Mouse (Mus musculus): ENCODE results near the gene Gba2. TPM values are rescaled to one million over a fixed set of nuclear protein-coding genes. Genes with fewer than 3 reads are reported as not detected.
"Not testable (repeated sequence)": the region's sequence is repeated elsewhere in the genome, so short reads cannot be mapped to it uniquely, and the experiment has no call there.

Gene Gba2
- polyA plus RNA-seq, 1 experiment from 2014 or later, result 30.8 TPM

GRCm38 (mm10) chr4:43552437-43552836 is 26.2 kb downstream of the Gba2 start:
- Histone ChIP-seq H3K4me3 (ENCODE audit: low read depth, low read length) (no peak overlapping the region), H3K36me3 (ENCODE audit: control insufficient read depth, insufficient read depth, low read length) (peaks cover 47% of the 10 kb centered on the region), H3K4me1 (ENCODE audit: control insufficient read depth, insufficient read depth, low read length) (no peaks in the 10 kb centered on the region; the same call in 1 of the 2 replicates), H3K9me3 (ENCODE audit: control insufficient read depth, low read length) (no peaks in the 10 kb centered on the region; the same call in 1 of the 2 replicates), H3K27me3 (ENCODE audit: control insufficient read depth, insufficient read depth, low read length) (no peaks in the 10 kb centered on the region), H3K9ac (ENCODE audit: low read length) (no peak overlapping the region), H3K4me2 (ENCODE audit: low read depth) (no peak overlapping the region), H3K27ac (ENCODE audit: low read depth, low read length) (no peak overlapping the region)
- WGBS, result 65% methylated on average over 5 of the region's 5 CpGs
- DNase-seq (ENCODE audit: low spot score) (no peak), ATAC-seq (ENCODE audit: insufficient read depth, low FRiP score, low TSS enrichment) (no peak)

DNA sequence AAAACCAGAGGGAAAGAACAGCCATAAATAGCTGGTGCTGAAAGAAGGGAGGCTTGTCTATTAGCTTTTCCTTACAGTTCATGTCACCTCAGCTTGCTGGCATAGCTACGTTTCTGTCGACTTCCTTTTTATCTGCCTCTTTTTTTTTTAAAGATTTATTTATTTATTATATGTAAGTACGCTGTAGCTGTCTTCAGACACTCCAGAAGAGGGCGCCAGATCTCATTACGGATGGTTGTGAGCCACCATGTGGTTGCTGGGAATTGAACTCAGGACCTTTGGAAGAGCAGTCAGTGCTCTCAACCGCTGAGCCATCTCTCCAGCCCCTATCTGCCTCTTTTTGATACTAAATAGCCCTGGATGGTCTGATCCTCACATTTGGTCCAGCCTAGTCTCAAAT is 26.8 kb downstream of the Gba2 start:
- not testable (repeated sequence) for H3K4me3 ChIP-seq (ENCODE audit: low read depth, low read length)

DNA sequence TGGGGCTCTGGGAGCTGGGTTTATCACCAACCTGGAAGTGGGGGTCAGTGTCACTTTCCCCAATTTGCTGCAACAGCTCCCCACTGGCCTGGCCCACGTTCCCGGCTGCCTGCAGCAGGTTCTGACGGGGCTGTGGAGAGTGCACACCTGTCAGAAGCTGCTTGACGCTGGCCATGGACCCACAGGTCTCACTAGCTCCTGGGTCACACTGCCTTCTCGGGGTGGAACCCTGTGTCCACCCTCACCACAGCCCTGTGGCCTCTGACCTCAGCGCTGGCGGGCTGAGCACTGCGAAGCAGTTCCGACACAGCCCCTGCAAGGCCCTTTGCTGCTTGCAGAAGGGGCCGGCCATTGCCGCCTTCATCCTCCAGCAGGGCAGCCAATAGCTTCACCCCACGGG is 29.6 kb downstream of the Gba2 start:
- Histone ChIP-seq H3K4me3 (ENCODE audit: low read depth, low read length) (no peak overlapping the region), H3K27ac (ENCODE audit: low read depth, low read length) (no peak overlapping the region)
- WGBS, result 95% methylated on average over 12 of the region's 12 CpGs

More for the DNA sequence above, 26.8 kb downstream of the Gba2 start:
- H3K36me3 ChIP-seq (ENCODE audit: control insufficient read depth, insufficient read depth, low read length), result peaks cover 50% of the 10 kb centered on the region
- not testable (repeated sequence) for H3K9ac ChIP-seq (ENCODE audit: low read length); H3K4me1 ChIP-seq (ENCODE audit: control insufficient read depth, insufficient read depth, low read length); H3K9me3 ChIP-seq (ENCODE audit: control insufficient read depth, low read length); H3K27ac ChIP-seq (ENCODE audit: low read depth, low read length); H3K4me2 ChIP-seq (ENCODE audit: low read depth); DNase-seq (ENCODE audit: low spot score); ATAC-seq (ENCODE audit: insufficient read depth, low FRiP score, low TSS enrichment); H3K27me3 ChIP-seq (ENCODE audit: control insufficient read depth, insufficient read depth, low read length)
- WGBS, result 88% methylated on average over 6 of the region's 6 CpGs

DNA sequence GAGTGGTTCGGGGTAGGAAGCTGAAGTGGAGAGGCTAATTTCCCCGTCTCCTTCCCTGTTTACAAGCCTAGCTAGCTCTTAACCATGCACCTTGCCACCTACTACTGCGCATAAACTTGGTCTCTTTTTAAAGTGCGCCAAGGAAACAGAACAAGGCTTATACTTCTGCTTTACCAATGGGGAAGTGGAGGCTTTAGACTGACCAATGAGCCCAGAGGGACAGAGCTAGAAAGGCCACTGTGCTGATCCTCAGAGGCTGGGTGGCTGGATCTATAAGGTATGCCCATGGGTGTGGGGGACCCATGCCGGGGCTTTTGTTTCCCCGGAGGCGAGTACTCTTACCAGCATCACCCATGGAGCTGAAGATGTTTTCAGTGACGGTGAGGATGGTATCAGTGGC is 31.5 kb downstream of the Gba2 start:
- H3K9ac ChIP-seq (ENCODE audit: low read length), result no peak overlapping the region
- H3K9me3 ChIP-seq (ENCODE audit: control insufficient read depth, low read length), result no peaks in the 10 kb centered on the region; the same call in 1 of the 2 replicates
- H3K27ac ChIP-seq (ENCODE audit: low read depth, low read length), result no peak overlapping the region
- DNase-seq (ENCODE audit: low spot score), result no peak
- H3K4me1 ChIP-seq (ENCODE audit: control insufficient read depth, insufficient read depth, low read length), result no peaks in the 10 kb centered on the region
- no peak overlapping the region for H3K4me3 ChIP-seq (ENCODE audit: low read depth, low read length)
- WGBS, result 95% methylated on average over 8 of the region's 8 CpGs
- ATAC-seq (ENCODE audit: insufficient read depth, low FRiP score, low TSS enrichment), result no peak
- peaks cover 55% of the 10 kb centered on the region for H3K36me3 ChIP-seq (ENCODE audit: control insufficient read depth, insufficient read depth, low read length)
- no peak overlapping the region for H3K4me2 ChIP-seq (ENCODE audit: low read depth)
- no peaks in the 10 kb centered on the region for H3K27me3 ChIP-seq (ENCODE audit: control insufficient read depth, insufficient read depth, low read length)

More for the DNA sequence above, 29.6 kb downstream of the Gba2 start:
- Histone ChIP-seq H3K9ac (ENCODE audit: low read length) (no peak overlapping the region), H3K27me3 (ENCODE audit: control insufficient read depth, insufficient read depth, low read length) (no peaks in the 10 kb centered on the region), H3K4me2 (ENCODE audit: low read depth) (no peak overlapping the region), H3K36me3 (ENCODE audit: control insufficient read depth, insufficient read depth, low read length) (peaks cover 58% of the 10 kb centered on the region), H3K4me1 (ENCODE audit: control insufficient read depth, insufficient read depth, low read length) (no peaks in the 10 kb centered on the region), H3K9me3 (ENCODE audit: control insufficient read depth, low read length) (no peaks in the 10 kb centered on the region; the same call in 1 of the 2 replicates)
- DNase-seq (ENCODE audit: low spot score), result no peak
- ATAC-seq (ENCODE audit: insufficient read depth, low FRiP score, low TSS enrichment), result no peak

- no peak overlapping the region for H3K9ac ChIP-seq (ENCODE audit: low read length)
- no peak overlapping the region for H3K27ac ChIP-seq (ENCODE audit: low read depth, low read length)
- H3K4me2 ChIP-seq (ENCODE audit: low read depth), result no peak overlapping the region
- H3K27me3 ChIP-seq (ENCODE audit: control insufficient read depth, insufficient read depth, low read length), result no peaks in the 10 kb centered on the region
- DNase-seq (ENCODE audit: low spot score), result no peak
- H3K4me1 ChIP-seq (ENCODE audit: control insufficient read depth, insufficient read depth, low read length), result no peaks in the 10 kb centered on the region
- H3K36me3 ChIP-seq (ENCODE audit: control insufficient read depth, insufficient read depth, low read length), result peaks cover 53% of the 10 kb centered on the region
- no peak overlapping the region for H3K4me3 ChIP-seq (ENCODE audit: low read depth, low read length)
- no peaks in the 10 kb centered on the region for H3K9me3 ChIP-seq (ENCODE audit: control insufficient read depth, low read length)
- 93% methylated on average over 12 of the region's 12 CpGs for WGBS
- no peak for ATAC-seq (ENCODE audit: insufficient read depth, low FRiP score, low TSS enrichment)
Measured at GRCm38 (mm10) chr4:43546375-43547047, 32.2 kb downstream of the Gba2 start.

DNA sequence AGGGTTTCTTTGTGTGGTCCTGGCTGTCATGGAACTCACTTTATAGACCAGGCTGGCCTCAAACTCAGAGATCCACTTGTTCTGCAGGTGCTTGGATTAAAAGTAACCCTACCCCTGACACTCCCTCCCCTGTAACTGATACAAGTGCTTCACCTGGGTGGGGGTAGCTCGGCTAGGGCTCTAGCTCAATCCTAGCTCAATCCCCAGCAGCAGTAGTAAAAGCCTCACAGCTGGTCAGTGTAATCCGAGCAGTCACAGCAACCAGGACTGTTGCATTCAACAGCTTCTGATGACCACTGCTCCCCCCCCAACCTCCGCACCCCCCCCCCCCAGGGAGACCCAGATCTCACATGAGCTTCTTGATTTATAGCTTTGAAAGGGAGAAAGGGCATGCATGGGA is 36.6 kb downstream of the Gba2 start:
- WGBS, result 93% methylated on average over 3 of the region's 3 CpGs

DNA sequence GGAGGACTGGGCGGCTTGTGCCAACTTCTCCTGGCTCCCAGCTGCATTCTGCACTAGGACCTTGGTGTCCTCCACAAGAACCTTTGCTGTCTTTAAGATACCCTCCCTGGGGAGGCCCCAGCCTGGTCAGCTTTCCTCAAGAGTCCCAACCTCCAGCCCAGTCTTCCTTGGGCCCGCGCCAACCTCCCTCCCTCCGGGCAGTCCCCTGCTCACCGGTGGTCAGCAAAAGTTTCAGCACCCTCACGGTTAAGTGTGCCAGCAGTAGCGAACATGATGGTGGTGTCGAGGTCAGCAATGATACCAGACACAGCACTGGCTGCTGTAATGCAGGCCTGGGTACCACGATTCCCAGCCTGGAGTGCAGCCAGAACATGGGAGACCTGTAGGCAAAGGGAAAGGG is 42.6 kb downstream of the Gba2 start:
- H3K4me1 ChIP-seq (ENCODE audit: control insufficient read depth, insufficient read depth, low read length), result no peaks in the 10 kb centered on the region
- no peak overlapping the region for H3K9ac ChIP-seq (ENCODE audit: low read length)
- no peaks in the 10 kb centered on the region for H3K9me3 ChIP-seq (ENCODE audit: control insufficient read depth, low read length)
- no peak for ATAC-seq (ENCODE audit: insufficient read depth, low FRiP score, low TSS enrichment)
- no peak for DNase-seq (ENCODE audit: low spot score)
- H3K27ac ChIP-seq (ENCODE audit: low read depth, low read length), result no peak overlapping the region
- no peak overlapping the region for H3K4me2 ChIP-seq (ENCODE audit: low read depth)
- WGBS, result 95% methylated on average over 9 of the region's 9 CpGs
- H3K36me3 ChIP-seq (ENCODE audit: control insufficient read depth, insufficient read depth, low read length), result peaks cover 58% of the 10 kb centered on the region
- no peak overlapping the region for H3K4me3 ChIP-seq (ENCODE audit: low read depth, low read length)
- no peaks in the 10 kb centered on the region for H3K27me3 ChIP-seq (ENCODE audit: control insufficient read depth, insufficient read depth, low read length)

More for the DNA sequence above, 36.6 kb downstream of the Gba2 start:
- H3K4me2 ChIP-seq (ENCODE audit: low read depth), result no peak overlapping the region
- DNase-seq (ENCODE audit: low spot score), result no peak
- no peak overlapping the region for H3K4me3 ChIP-seq (ENCODE audit: low read depth, low read length)
- H3K4me1 ChIP-seq (ENCODE audit: control insufficient read depth, insufficient read depth, low read length), result no peaks in the 10 kb centered on the region
- ATAC-seq (ENCODE audit: insufficient read depth, low FRiP score, low TSS enrichment), result no peak
- H3K36me3 ChIP-seq (ENCODE audit: control insufficient read depth, insufficient read depth, low read length), result peaks cover 51% of the 10 kb centered on the region
- no peak overlapping the region for H3K9ac ChIP-seq (ENCODE audit: low read length)
- no peak overlapping the region for H3K27ac ChIP-seq (ENCODE audit: low read depth, low read length)
- no peaks in the 10 kb centered on the region for H3K9me3 ChIP-seq (ENCODE audit: control insufficient read depth, low read length)
- H3K27me3 ChIP-seq (ENCODE audit: control insufficient read depth, insufficient read depth, low read length), result no peaks in the 10 kb centered on the region

DNA sequence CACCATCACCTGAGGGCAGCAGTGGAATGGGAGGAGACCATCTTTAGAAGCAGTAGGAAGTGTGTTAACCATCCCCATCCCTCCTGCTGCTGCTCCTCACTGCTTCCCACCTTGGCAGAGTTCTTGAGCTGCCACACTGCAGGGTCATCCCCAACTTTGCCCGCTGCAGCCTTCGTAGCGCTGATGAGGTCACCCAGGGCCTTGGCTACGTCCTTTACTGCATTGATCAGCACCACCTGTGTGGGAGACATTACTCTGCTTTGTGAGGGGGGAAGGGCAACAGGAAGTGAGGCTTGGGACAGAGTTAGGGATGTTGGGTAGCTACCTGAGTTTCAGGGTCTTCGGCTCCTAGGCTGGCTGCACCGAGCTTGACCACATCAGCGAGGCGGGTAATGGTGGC is 43.0 kb downstream of the Gba2 start:
- H3K9ac ChIP-seq (ENCODE audit: low read length), result no peak overlapping the region
- peaks cover 58% of the 10 kb centered on the region for H3K36me3 ChIP-seq (ENCODE audit: control insufficient read depth, insufficient read depth, low read length)
- no peaks in the 10 kb centered on the region for H3K9me3 ChIP-seq (ENCODE audit: control insufficient read depth, low read length)
- H3K27ac ChIP-seq (ENCODE audit: low read depth, low read length), result no peak overlapping the region
- no peak overlapping the region for H3K4me3 ChIP-seq (ENCODE audit: low read depth, low read length)
- H3K27me3 ChIP-seq (ENCODE audit: control insufficient read depth, insufficient read depth, low read length), result no peaks in the 10 kb centered on the region
- 96% methylated on average over 8 of the region's 8 CpGs for WGBS
- no peak overlapping the region for H3K4me2 ChIP-seq (ENCODE audit: low read depth)
- DNase-seq (ENCODE audit: low spot score) (no peak), ATAC-seq (ENCODE audit: insufficient read depth, low FRiP score, low TSS enrichment) (no peak)
- H3K4me1 ChIP-seq (ENCODE audit: control insufficient read depth, insufficient read depth, low read length), result no peaks in the 10 kb centered on the region

DNA sequence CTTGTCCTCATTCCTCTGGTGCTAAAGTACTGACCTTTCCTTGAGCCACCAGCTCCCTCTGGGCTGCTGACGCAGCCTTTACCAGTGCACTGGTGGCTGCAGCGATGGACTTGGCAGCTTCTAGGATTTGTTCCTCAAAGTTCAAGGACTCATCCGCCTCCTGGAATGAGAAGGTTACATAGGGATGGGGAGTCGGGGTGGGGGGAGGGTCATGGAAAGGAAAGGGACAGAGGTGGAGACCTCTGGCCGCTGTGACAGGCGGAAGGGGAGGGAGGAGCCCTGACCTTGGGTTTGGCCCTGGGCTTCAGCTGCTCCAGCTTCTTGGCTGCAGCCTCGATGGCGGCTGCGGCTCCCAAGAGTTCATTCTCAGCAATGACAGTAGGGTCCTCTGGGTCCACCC is 45.4 kb downstream of the Gba2 start:
- no peak for DNase-seq (ENCODE audit: low spot score)
- 87% methylated on average over 9 of the region's 9 CpGs for WGBS

More for the DNA sequence above, 45.4 kb downstream of the Gba2 start:
- Histone ChIP-seq H3K27me3 (ENCODE audit: control insufficient read depth, insufficient read depth, low read length) (no peaks in the 10 kb centered on the region), H3K9me3 (ENCODE audit: control insufficient read depth, low read length) (no peaks in the 10 kb centered on the region), H3K4me2 (ENCODE audit: low read depth) (no peak overlapping the region), H3K27ac (ENCODE audit: low read depth, low read length) (no peak overlapping the region), H3K4me1 (ENCODE audit: control insufficient read depth, insufficient read depth, low read length) (no peaks in the 10 kb centered on the region), H3K4me3 (ENCODE audit: low read depth, low read length) (no peak overlapping the region), H3K36me3 (ENCODE audit: control insufficient read depth, insufficient read depth, low read length) (peaks cover 47% of the 10 kb centered on the region), H3K9ac (ENCODE audit: low read length) (no peak overlapping the region)
- no peak for ATAC-seq (ENCODE audit: insufficient read depth, low FRiP score, low TSS enrichment)

Data from neural tube, embryonic 11.5 days (tissue).